Mouse (Mus musculus) retina, embryonic 14.5 days (tissue): ENCODE data around the gene Gm9732.
"Not testable (repeated sequence)": the region's sequence is repeated elsewhere in the genome, so short reads cannot be mapped to it uniquely, and the experiment has no call there.

Source experiments
- DNase-seq: peaks from one replicate; pipeline ENCODE4 v3.0.0-alpha.2; 2015; ENCODE audit warnings: low spot score

Gene Gm9732

GRCm38 (mm10) chr14:43274986-43275511 lies at the start of gene Gm9732:
Gene Gm9732, plus strand, starts transcription at chr14:43275036.
- DNase-seq = not testable (repeated sequence)

GRCm38 (mm10) chr14:43235204-43235603 lies 39.6 kb upstream of the Gm9732 start, which contains the start of gene Gm8122:
Gene Gm8122, minus strand, starts transcription at chr14:43235304.
- DNase-seq = not testable (repeated sequence)

GRCm38 (mm10) chr14:43237769-43238168 lies 37.1 kb upstream of the Gm9732 start:
- not testable (repeated sequence) for DNase-seq

- not testable (repeated sequence) for DNase-seq
Measured at GRCm38 (mm10) chr14:43249611-43250170, 25.1 kb upstream of the Gm9732 start.

GRCm38 (mm10) chr14:43250549-43251253 lies 24.1 kb upstream of the Gm9732 start:
- not testable (repeated sequence) for DNase-seq

- not testable (repeated sequence) for DNase-seq
Measured at GRCm38 (mm10) chr14:43256511-43256910, 18.3 kb upstream of the Gm9732 start.

GRCm38 (mm10) chr14:43258349-43258748 lies 16.5 kb upstream of the Gm9732 start, which contains the start of gene Gm8126:
Gene Gm8126, plus strand, starts transcription at chr14:43258649.
- not testable (repeated sequence) for DNase-seq

GRCm38 (mm10) chr14:43263421-43263820 lies 11.4 kb upstream of the Gm9732 start:
- DNase-seq = not testable (repeated sequence)

- not testable (repeated sequence) for DNase-seq
Measured at GRCm38 (mm10) chr14:43268521-43269084, 6.2 kb upstream of the Gm9732 start.

- DNase-seq = not testable (repeated sequence)
Measured at GRCm38 (mm10) chr14:43269211-43269610, 5.6 kb upstream of the Gm9732 start.

- DNase-seq = not testable (repeated sequence)
Measured at GRCm38 (mm10) chr14:43273161-43273560, 1.7 kb upstream of the Gm9732 start.

- DNase-seq = not testable (repeated sequence)
Measured at GRCm38 (mm10) chr14:43275752-43276151, 916 bp downstream of the Gm9732 start.

GRCm38 (mm10) chr14:43277468-43277867 lies 2.6 kb downstream of the Gm9732 start:
- DNase-seq = not testable (repeated sequence)

GRCm38 (mm10) chr14:43278146-43278545 lies 3.3 kb downstream of the Gm9732 start:
- DNase-seq = not testable (repeated sequence)

- DNase-seq = not testable (repeated sequence)
Measured at GRCm38 (mm10) chr14:43278681-43279080, 3.8 kb downstream of the Gm9732 start.

GRCm38 (mm10) chr14:43293503-43293902 lies 18.7 kb downstream of the Gm9732 start, which contains the start of gene Gm8127:
Gene Gm8127, minus strand, starts transcription at chr14:43293832.
- not testable (repeated sequence) for DNase-seq

- DNase-seq = not testable (repeated sequence)
Measured at GRCm38 (mm10) chr14:43319516-43319915, 44.7 kb downstream of the Gm9732 start.

GRCm38 (mm10) chr14:43328603-43329002 lies 53.8 kb downstream of the Gm9732 start:
- not testable (repeated sequence) for DNase-seq

GRCm38 (mm10) chr14:43331362-43331880 lies 56.6 kb downstream of the Gm9732 start:
- DNase-seq = not testable (repeated sequence)

GRCm38 (mm10) chr14:43337646-43338045 lies 62.8 kb downstream of the Gm9732 start:
- not testable (repeated sequence) for DNase-seq

GRCm38 (mm10) chr14:43347711-43348110 lies 72.9 kb downstream of the Gm9732 start, which contains the start of gene 1700001F09Rik:
Gene 1700001F09Rik, minus strand, starts transcription at chr14:43347811.
- DNase-seq = not testable (repeated sequence)

GRCm38 (mm10) chr14:43352944-43353343 lies 78.1 kb downstream of the Gm9732 start:
- not testable (repeated sequence) for DNase-seq
